Mouse (Mus musculus): ENCODE data around the gene Gm21750. TPM values are rescaled to one million over a fixed set of nuclear protein-coding genes. Genes with fewer than 3 reads are reported as not detected.
"Not testable (repeated sequence)": the region's sequence is repeated elsewhere in the genome, so short reads cannot be mapped to it uniquely, and the experiment has no call there.

The Gm21750 gene
- not detected in 2 replicates for polyA plus RNA-seq (2014; fragmentation: Nextera tagmentation; extraction: Ambion mirVana)

DNA sequence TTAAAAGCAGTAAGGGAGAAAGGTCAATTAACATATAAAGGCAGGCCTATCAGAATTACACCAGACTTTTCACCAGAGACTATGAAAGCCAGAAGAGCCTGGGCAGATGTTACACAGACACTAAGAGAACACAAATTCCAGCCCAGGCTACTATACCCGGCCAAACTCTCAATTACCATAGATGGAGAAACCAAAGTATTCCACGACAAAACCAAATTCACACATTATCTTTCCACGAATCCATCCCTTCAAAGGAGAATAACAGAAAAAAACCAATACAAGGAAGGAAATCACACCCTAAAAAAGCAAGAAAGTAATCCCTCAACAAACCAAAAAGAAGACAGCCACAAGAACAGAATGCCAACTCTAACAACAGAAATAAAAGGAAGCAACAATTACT, at the start of gene Gm21750:
TSS of gene Gm21750 (plus strand) at position 301 of the 400 bp plus-strand sequence.
- not testable (repeated sequence) for H3K4me2 ChIP-seq; H3K4me3 ChIP-seq (ENCODE audit: low read depth, low read length); H3K9ac ChIP-seq (ENCODE audit: low read length); DNase-seq (ENCODE audit: low spot score, missing footprints); H3K27ac ChIP-seq (ENCODE audit: low read depth, low read length); H3K36me3 ChIP-seq (ENCODE audit: control insufficient read depth, insufficient read depth, low read length); H3K27me3 ChIP-seq (ENCODE audit: control insufficient read depth, insufficient read depth, low read length); H3K4me1 ChIP-seq (ENCODE audit: control insufficient read depth, insufficient read depth, low read length); H3K9me3 ChIP-seq (ENCODE audit: control insufficient read depth, low read length); ATAC-seq (ENCODE audit: low FRiP score)
- WGBS: 72% methylated on average over 3 of the region's 3 CpGs

DNA sequence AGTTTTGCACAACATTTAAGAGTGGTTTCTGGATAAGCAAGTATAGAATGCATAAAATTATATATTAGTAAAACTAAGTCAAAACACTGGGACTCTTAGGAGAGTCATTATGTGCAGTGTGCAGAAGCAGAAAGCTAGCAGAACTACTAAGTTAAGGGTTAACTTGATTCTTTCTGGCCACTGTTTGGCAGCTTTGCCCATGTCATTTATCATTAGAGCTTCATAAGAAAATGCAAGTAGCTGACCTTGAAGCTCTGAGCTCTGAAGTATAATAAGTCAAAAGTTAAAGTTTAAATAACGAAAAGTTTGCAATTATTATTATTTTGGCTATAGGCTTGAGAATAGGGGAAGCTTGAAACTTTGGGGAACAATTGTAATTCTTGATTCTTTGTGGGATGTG, 46.1 kb upstream of the Gm21750 start:
- H3K4me3 ChIP-seq (ENCODE audit: low read depth, low read length); ATAC-seq (ENCODE audit: low FRiP score); H3K4me2 ChIP-seq; H3K36me3 ChIP-seq (ENCODE audit: control insufficient read depth, insufficient read depth, low read length); H3K4me1 ChIP-seq (ENCODE audit: control insufficient read depth, insufficient read depth, low read length); DNase-seq (ENCODE audit: low spot score, missing footprints); H3K9me3 ChIP-seq (ENCODE audit: control insufficient read depth, low read length); H3K9ac ChIP-seq (ENCODE audit: low read length); H3K27me3 ChIP-seq (ENCODE audit: control insufficient read depth, insufficient read depth, low read length); H3K27ac ChIP-seq (ENCODE audit: low read depth, low read length): not testable (repeated sequence)
- 79% methylated on average over 1 of the region's 1 CpGs for WGBS

DNA sequence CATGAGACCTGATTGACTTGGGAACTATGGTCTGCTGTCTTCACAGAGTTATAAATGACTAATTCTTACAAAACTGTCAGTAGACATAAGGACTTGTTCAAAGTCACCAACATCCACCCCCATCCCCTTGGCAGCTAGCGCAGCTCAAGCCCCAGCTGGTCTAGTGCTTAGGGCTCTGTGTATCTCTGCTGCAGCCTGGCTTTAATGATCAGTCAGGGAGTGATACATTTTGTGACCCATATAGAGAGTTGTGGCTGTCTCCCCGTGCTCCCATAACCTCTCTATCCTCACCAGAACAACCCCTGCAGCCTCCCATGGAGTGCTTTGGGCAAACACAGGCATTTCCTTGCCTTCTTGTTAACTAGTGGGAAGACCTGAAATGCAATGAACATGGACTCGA, 40.1 kb upstream of the Gm21750 start:
- Histone ChIP-seq H3K4me3 (ENCODE audit: low read depth, low read length) (no peak overlapping the region), H3K36me3 (ENCODE audit: control insufficient read depth, insufficient read depth, low read length) (no peaks in the 10 kb centered on the region), H3K9ac (ENCODE audit: low read length) (no peak overlapping the region), H3K4me2 (no peak overlapping the region), H3K4me1 (ENCODE audit: control insufficient read depth, insufficient read depth, low read length) (no peaks in the 10 kb centered on the region), H3K27me3 (ENCODE audit: control insufficient read depth, insufficient read depth, low read length) (no peaks in the 10 kb centered on the region), H3K9me3 (ENCODE audit: control insufficient read depth, low read length) (no peaks in the 10 kb centered on the region; the same call in 1 of the 2 replicates), H3K27ac (ENCODE audit: low read depth, low read length) (no peak overlapping the region)
- DNase-seq (ENCODE audit: low spot score, missing footprints) (no peak), ATAC-seq (ENCODE audit: low FRiP score) (no peak)
- 80% methylated on average over 3 of the region's 3 CpGs for WGBS

GRCm38 (mm10) chr14:73622988-73623387, 38.0 kb upstream of the Gm21750 start:
- no peak overlapping the region for H3K4me2 ChIP-seq
- no peaks in the 10 kb centered on the region; the same call in 1 of the 2 replicates for H3K9me3 ChIP-seq (ENCODE audit: control insufficient read depth, low read length)
- no peak overlapping the region for H3K9ac ChIP-seq (ENCODE audit: low read length)
- H3K4me3 ChIP-seq (ENCODE audit: low read depth, low read length): no peak overlapping the region
- no peaks in the 10 kb centered on the region for H3K36me3 ChIP-seq (ENCODE audit: control insufficient read depth, insufficient read depth, low read length)
- H3K27ac ChIP-seq (ENCODE audit: low read depth, low read length): no peak overlapping the region
- no peaks in the 10 kb centered on the region for H3K27me3 ChIP-seq (ENCODE audit: control insufficient read depth, insufficient read depth, low read length)
- 89% methylated on average over 1 of the region's 1 CpGs for WGBS
- no peak for DNase-seq (ENCODE audit: low spot score, missing footprints)
- no peak for ATAC-seq (ENCODE audit: low FRiP score)
- no peaks in the 10 kb centered on the region for H3K4me1 ChIP-seq (ENCODE audit: control insufficient read depth, insufficient read depth, low read length)

- Histone ChIP-seq H3K9ac (ENCODE audit: low read length) (no peak overlapping the region), H3K4me2 (no peak overlapping the region), H3K27ac (ENCODE audit: low read depth, low read length) (no peak overlapping the region), H3K9me3 (ENCODE audit: control insufficient read depth, low read length) (no peaks in the 10 kb centered on the region), H3K4me3 (ENCODE audit: low read depth, low read length) (no peak overlapping the region), H3K27me3 (ENCODE audit: control insufficient read depth, insufficient read depth, low read length) (no peaks in the 10 kb centered on the region), H3K36me3 (ENCODE audit: control insufficient read depth, insufficient read depth, low read length) (no peaks in the 10 kb centered on the region), H3K4me1 (ENCODE audit: control insufficient read depth, insufficient read depth, low read length) (no peaks in the 10 kb centered on the region)
- 79% methylated on average over 3 of the region's 3 CpGs for WGBS
- no peak for DNase-seq (ENCODE audit: low spot score, missing footprints)
- ATAC-seq (ENCODE audit: low FRiP score): no peak
Observed at GRCm38 (mm10) chr14:73625469-73625868, 35.6 kb upstream of the Gm21750 start.

DNA sequence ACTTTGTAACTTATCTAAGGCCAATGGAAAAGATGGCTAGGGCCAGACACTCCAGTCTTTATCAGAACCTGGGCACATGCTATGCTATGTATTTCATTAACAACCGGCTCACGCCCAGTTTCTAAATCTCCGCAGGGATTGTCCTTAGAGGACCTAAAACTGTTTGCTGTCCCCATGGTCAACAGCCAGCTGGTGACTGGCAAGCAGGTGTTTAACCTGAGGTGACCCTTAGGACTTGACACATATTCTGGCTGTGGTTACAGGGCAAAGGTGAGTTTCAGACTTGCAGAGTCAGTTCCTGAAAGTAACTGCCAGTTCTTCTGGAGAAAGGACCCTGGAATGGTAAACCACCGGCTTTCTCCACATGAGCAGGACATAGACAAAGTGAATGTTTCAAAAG, 29.5 kb upstream of the Gm21750 start:
- ATAC-seq (ENCODE audit: low FRiP score): no peak
- WGBS: 95% methylated on average over 4 of the region's 4 CpGs
- no peak overlapping the region for H3K9ac ChIP-seq (ENCODE audit: low read length)
- no peak overlapping the region for H3K27ac ChIP-seq (ENCODE audit: low read depth, low read length)
- H3K27me3 ChIP-seq (ENCODE audit: control insufficient read depth, insufficient read depth, low read length): no peaks in the 10 kb centered on the region
- no peak overlapping the region for H3K4me3 ChIP-seq (ENCODE audit: low read depth, low read length)
- no peak overlapping the region for H3K4me2 ChIP-seq
- no peaks in the 10 kb centered on the region for H3K4me1 ChIP-seq (ENCODE audit: control insufficient read depth, insufficient read depth, low read length)
- DNase-seq (ENCODE audit: low spot score, missing footprints): no peak
- H3K36me3 ChIP-seq (ENCODE audit: control insufficient read depth, insufficient read depth, low read length): no peaks in the 10 kb centered on the region
- H3K9me3 ChIP-seq (ENCODE audit: control insufficient read depth, low read length): no peaks in the 10 kb centered on the region

DNA sequence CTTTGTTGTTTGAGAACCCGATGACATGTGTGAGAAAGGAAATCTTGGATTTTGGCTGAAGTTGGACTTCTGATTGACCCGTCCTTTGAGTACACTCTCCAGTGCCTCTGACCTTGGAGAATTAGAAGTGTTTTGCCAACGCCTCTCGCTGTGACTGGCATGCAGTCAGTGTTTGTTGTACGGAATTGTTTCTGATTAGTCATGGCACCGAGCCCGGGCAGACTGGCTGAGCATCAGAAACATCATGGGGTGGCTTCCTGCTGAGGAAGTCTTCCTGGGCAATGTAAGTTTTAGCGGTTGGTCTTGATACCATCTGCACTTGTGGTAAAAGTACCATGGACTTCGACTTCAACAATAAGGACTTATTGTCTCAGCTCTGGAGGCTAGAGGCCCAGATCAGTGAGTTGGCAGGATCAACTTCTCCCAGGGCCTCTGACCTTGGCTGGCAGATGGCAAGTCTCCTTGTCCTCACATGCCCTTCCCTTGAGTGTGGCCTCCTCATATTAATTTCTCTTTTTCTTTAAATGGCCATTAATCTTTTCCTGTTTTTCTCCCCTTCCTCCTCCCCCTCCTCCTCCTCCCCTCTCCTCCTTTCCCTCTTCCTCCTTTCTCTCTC, 28.3 kb upstream of the Gm21750 start:
- no peak overlapping the region for H3K27ac ChIP-seq (ENCODE audit: low read depth, low read length)
- H3K9ac ChIP-seq (ENCODE audit: low read length): no peak overlapping the region
- no peak for DNase-seq (ENCODE audit: low spot score, missing footprints)
- H3K4me1 ChIP-seq (ENCODE audit: control insufficient read depth, insufficient read depth, low read length): no peaks in the 10 kb centered on the region
- H3K4me2 ChIP-seq: no peak overlapping the region
- no peak for ATAC-seq (ENCODE audit: low FRiP score)
- no peaks in the 10 kb centered on the region for H3K9me3 ChIP-seq (ENCODE audit: control insufficient read depth, low read length)
- H3K36me3 ChIP-seq (ENCODE audit: control insufficient read depth, insufficient read depth, low read length): no peaks in the 10 kb centered on the region
- no peak overlapping the region for H3K4me3 ChIP-seq (ENCODE audit: low read depth, low read length)
- WGBS: 57% methylated on average over 9 of the region's 9 CpGs
- no peaks in the 10 kb centered on the region for H3K27me3 ChIP-seq (ENCODE audit: control insufficient read depth, insufficient read depth, low read length)

DNA sequence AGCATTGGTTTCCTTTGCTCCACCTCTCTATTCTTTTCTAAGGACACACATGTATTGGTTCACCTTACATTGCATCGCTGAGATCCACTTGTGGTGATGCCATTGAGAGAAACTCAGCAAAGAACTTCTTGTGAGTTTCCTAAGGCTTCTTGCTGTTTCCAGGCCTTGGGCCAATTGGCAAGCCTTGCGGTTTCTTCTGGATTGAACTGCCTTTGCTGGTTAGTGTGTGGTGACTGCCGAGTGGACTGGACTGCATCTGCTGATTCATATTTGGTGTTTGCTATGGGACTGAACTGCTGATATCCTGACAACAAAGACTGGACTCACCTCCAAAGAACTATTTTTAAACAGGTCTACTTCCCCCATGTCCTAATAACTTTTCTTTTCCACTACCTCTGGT, 26.7 kb upstream of the Gm21750 start:
- Histone ChIP-seq H3K36me3 (ENCODE audit: control insufficient read depth, insufficient read depth, low read length) (no peaks in the 10 kb centered on the region), H3K27me3 (ENCODE audit: control insufficient read depth, insufficient read depth, low read length) (no peaks in the 10 kb centered on the region), H3K9me3 (ENCODE audit: control insufficient read depth, low read length) (no peaks in the 10 kb centered on the region), H3K4me1 (ENCODE audit: control insufficient read depth, insufficient read depth, low read length) (no peaks in the 10 kb centered on the region), H3K27ac (ENCODE audit: low read depth, low read length) (no peak overlapping the region), H3K4me3 (ENCODE audit: low read depth, low read length) (no peak overlapping the region), H3K4me2 (no peak overlapping the region), H3K9ac (ENCODE audit: low read length) (no peak overlapping the region)
- ATAC-seq (ENCODE audit: low FRiP score) (no peak), DNase-seq (ENCODE audit: low spot score, missing footprints) (no peak)
- WGBS: 93% methylated on average over 3 of the region's 3 CpGs

DNA sequence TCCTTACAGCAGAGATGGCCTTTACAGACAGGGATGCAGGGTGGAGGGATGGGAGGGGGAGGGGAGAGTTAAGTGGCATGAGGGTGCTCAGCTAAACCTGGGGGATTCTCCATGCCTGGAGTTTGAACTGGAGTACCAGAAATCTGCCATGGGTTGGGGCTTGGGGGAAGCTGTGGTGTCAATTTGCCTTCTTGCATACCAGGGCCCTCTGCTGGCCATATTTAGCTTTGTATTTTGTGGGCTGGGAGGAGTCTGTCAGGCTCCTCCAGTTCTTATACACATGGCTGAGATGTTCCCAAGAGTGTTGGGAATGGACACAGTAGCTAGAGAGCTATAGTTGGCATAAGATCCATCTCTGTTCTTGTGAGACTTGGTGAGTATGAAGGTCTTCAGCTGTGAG, 23.6 kb upstream of the Gm21750 start:
- Histone ChIP-seq H3K4me1 (ENCODE audit: control insufficient read depth, insufficient read depth, low read length) (no peaks in the 10 kb centered on the region), H3K27ac (ENCODE audit: low read depth, low read length) (no peak overlapping the region), H3K9ac (ENCODE audit: low read length) (no peak overlapping the region), H3K4me2 (no peak overlapping the region), H3K9me3 (ENCODE audit: control insufficient read depth, low read length) (no peaks in the 10 kb centered on the region), H3K4me3 (ENCODE audit: low read depth, low read length) (no peak overlapping the region), H3K36me3 (ENCODE audit: control insufficient read depth, insufficient read depth, low read length) (no peaks in the 10 kb centered on the region), H3K27me3 (ENCODE audit: control insufficient read depth, insufficient read depth, low read length) (no peaks in the 10 kb centered on the region)
- ATAC-seq (ENCODE audit: low FRiP score) (no peak), DNase-seq (ENCODE audit: low spot score, missing footprints) (no peak)

Measured in midbrain, embryonic 11.5 days (tissue).